Mouse (Mus musculus): ENCODE measurements at regions not wholly inside any gene's neighbourhood (a gene's known extent, or its start where the extent isn't known, plus 50 kb on each side); places are given as distances from the start of the nearest gene placed in this dataset.
"Not testable (repeated sequence)": the region's sequence is repeated elsewhere in the genome, so short reads cannot be mapped to it uniquely, and the experiment has no call there.

- DNase-seq (ENCODE audit: inconsistent ontology term) = no peak
Observed at GRCm38 (mm10) chr13:52262949-52263550, 268.0 kb downstream of the Diras2 start.

- DNase-seq (ENCODE audit: inconsistent ontology term) = no peak
Observed at GRCm38 (mm10) chr13:52268279-52268678, 262.8 kb downstream of the Diras2 start.

- DNase-seq (ENCODE audit: inconsistent ontology term) = no peak
Observed at GRCm38 (mm10) chr13:52273502-52274246, 257.4 kb downstream of the Diras2 start.

GRCm38 (mm10) chr13:52275196-52275595 lies 255.9 kb downstream of the Diras2 start:
- DNase-seq (ENCODE audit: inconsistent ontology term) = no peak

GRCm38 (mm10) chr13:52275675-52276074 lies 255.4 kb downstream of the Diras2 start:
- peak; percentile 40 for DNase-seq (ENCODE audit: inconsistent ontology term)

- no peak for DNase-seq (ENCODE audit: inconsistent ontology term)
Observed at GRCm38 (mm10) chr13:52277195-52277594, 253.9 kb downstream of the Diras2 start.

GRCm38 (mm10) chr13:52278831-52279230 lies 252.2 kb downstream of the Diras2 start:
- DNase-seq (ENCODE audit: inconsistent ontology term) = no peak

- no peak for DNase-seq (ENCODE audit: inconsistent ontology term)
Observed at GRCm38 (mm10) chr13:52279281-52279969, 251.7 kb downstream of the Diras2 start.

DNA sequence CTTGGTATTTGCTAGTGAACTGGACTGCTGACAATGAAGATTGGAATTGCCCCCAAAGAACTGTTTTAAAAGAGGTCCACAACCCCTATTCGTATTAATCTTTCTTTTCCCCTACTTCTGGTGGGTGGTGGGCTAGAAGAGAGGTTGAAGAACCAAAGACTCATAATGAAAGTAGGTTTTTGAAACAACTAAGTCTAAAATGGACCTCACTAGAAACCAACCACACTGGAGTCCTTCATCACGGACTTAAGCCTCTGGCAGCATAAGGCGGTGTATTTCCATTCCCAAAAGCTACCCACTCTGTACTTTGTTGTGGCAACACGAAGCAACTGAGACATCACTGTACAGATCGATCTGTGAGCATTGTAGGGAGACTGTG lies 251.1 kb downstream of the Diras2 start:
- no peak for DNase-seq (ENCODE audit: inconsistent ontology term)

GRCm38 (mm10) chr13:52281271-52281670 lies 249.8 kb downstream of the Diras2 start:
- no peak for DNase-seq (ENCODE audit: inconsistent ontology term)

- DNase-seq (ENCODE audit: inconsistent ontology term) = no peak
Observed at GRCm38 (mm10) chr13:52282500-52282899, 248.6 kb downstream of the Diras2 start.

- no peak for DNase-seq (ENCODE audit: inconsistent ontology term)
Observed at GRCm38 (mm10) chr13:52283456-52283855, 247.6 kb downstream of the Diras2 start.

DNA sequence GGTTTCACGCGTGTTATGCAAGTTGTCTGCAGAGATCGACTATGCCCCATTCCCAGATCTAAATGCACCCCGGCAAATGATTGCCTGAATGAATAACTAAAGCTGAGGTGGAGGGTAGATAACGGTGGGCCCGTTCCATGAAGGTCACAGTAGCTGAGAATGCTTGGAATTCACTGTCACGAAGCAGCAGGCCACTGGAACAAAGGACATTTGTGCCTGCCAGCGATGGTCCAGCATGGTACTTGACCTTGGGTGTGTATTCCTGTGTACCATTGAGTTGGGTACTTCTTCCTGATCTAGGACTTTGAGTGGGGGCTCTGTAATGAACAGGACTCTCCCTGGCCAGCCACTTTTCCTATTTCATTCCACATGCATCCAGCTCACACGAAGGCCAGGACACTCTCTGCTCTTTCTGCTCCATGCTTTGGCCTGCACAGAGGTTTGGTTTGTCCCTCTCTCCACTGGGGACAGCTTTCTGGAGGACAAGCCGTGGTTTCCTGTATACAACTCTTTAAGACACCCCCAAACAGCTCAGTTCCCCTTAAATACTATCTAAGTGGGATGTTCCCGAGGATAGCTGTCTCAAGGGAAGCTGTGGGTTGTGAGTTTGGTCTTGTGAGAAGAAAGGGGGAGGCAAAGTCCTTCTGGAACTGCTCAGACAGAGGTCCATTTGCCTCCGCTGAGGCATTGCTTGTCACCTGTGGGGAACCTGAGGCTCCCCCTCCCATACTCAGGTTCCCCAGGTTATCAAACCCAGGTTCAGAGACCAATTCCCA lies 246.9 kb downstream of the Diras2 start:
- DNase-seq (ENCODE audit: inconsistent ontology term) = no peak

DNA sequence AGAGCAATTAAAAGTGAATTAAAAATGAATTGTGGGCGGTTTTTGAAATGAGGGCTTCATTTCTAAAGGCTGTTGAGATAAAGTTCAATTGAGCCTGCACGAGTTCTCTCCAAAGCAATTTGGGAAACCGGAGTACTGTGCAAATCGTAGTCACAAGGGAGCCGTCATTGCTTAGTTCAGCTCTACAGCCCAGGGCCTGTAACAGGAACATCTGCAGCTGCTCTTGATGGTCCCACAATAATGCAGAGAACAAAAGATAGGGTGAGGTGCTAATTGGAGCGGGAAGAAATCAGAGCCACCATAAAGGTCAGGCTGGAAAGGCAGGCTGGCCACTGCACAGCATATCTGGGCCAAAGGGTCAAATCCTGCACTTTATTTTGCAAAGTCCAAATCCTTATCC lies 242.7 kb downstream of the Diras2 start:
- DNase-seq (ENCODE audit: inconsistent ontology term) = peak; percentile 66

DNA sequence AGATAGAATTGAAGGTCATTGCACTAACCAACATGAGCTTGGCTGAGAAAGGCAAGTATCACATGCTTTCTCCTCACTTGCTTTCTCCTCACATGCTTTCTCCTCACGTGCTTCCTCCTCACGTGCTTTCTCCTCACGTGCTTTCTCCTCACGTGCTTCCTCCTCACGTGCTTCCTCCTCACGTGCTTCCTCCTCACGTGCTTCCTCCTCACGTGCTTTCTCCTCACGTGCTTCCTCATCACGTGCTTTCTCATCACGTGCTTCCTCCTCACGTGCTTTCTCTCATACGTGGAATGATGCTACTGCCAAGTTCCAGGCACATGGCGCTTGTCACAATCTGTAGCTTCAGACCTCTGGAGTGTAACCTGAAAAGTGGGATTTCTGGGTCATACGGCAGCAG lies 235.2 kb downstream of the Diras2 start:
- DNase-seq (ENCODE audit: inconsistent ontology term) = no peak

GRCm38 (mm10) chr13:52296541-52297276 lies 234.4 kb downstream of the Diras2 start:
- no peak for DNase-seq (ENCODE audit: inconsistent ontology term)

DNA sequence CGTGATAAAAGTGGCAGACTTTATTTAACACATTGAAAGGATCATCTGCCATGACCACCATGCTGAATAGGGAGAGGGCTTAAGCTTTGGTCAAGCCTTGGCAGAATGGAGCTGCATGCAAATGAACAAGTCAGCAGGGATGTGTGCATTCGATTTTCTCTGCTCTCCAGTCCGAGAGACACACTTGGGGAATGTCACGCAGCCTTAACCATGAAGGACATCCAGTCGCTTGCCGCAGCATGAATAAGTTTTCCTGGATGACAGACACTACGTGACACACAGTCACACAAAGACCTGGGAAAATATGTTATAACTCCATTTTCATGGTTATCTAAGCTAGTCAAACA lies 233.8 kb downstream of the Diras2 start:
- no peak for DNase-seq (ENCODE audit: inconsistent ontology term)

DNA sequence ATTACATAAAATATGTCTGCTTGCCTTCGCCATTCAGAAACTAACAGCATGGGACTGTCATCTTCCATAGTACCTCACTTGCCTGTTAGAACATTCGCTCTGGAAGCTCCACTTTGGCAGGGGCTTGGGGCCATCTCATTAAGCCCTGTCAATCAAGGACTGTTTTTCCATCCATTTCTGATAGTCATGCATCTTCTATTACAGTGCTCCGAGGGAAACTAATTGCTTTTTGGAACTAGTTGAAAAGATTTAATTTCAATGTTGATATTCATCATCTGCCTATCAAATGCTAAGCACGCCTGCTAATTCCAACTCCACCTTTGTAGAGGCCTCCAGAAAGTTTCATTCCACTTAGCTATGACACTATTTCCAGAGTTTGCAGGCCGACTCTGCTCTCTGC lies 232.7 kb downstream of the Diras2 start:
- peak; percentile 75 for DNase-seq (ENCODE audit: inconsistent ontology term)

DNA sequence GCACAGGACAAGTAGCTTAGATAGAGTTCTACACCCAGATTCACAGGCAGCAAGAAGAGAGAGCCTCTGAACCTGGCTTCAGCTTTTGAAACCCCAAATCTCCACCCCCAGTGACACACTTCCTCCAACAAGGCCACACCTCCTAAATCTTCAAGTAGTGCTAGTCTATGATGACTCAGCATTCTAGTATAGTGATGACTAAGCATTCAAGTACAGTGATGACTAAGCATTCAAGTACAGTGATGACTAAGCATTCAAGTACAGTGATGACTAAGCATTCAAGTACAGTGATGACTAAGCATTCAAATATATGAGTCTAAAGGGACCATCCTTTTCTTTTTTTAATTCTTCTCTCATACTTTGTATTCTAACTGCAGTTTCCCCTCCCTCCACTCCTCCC lies 225.8 kb downstream of the Diras2 start:
- not testable (repeated sequence) for DNase-seq (ENCODE audit: inconsistent ontology term)

DNA sequence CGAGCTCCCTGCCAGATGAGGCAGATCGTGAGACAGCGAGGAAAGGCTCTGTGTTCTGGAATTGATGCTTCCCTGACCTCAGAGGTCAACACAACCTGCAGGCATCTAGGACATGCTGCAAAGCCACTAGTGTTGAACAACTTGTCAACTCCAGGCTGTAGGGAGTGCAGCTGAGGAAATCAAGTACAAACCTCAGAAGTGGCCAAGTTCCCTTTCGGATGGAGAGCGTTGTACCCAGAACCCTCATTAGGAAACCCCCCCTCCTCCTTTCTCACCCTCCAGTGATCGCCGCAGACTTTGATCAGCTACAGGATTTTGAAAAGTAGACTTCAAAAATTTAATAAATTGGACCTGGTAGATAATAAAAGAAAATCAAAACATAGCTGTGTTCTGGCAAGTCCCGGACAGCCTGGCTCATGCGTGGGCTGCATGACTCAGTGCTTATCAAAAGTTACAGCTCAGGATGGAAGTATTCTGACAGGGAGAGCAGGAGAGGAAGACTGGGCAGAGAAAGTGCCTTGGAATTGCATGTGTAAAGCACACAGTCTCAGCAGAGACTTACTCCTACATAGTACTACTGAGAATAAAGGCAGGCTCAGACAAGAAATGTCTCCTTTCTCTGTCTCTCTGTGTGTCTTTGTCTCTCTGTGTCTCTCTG lies 224.2 kb downstream of the Diras2 start:
- peak; percentile 57 for DNase-seq (ENCODE audit: inconsistent ontology term)

DNA sequence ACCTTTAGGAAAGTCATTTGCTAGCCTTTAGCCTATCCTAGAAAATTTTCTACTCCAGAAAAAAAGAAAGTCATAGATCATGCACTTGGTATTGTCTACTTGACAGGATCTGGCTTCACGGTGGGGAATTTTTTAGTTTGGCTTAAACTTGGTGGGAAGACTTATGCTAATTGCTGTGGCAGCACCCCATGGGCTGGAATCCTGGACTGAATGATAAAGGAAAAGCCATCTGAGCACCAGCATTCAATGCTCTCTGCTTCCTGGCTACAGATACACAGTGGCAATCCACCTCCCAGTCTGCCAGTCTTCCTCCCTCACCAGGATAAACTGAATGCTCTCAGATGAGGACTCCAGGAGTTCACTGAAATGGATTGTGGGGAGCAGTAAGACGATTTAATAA lies 220.1 kb downstream of the Diras2 start:
- no peak for DNase-seq (ENCODE audit: inconsistent ontology term)

All from Muller cell, postnatal 12 days (primary cell).